Comparison of ENCODE assay signal across 28 mouse cellular contexts in the genomic region with DNA sequence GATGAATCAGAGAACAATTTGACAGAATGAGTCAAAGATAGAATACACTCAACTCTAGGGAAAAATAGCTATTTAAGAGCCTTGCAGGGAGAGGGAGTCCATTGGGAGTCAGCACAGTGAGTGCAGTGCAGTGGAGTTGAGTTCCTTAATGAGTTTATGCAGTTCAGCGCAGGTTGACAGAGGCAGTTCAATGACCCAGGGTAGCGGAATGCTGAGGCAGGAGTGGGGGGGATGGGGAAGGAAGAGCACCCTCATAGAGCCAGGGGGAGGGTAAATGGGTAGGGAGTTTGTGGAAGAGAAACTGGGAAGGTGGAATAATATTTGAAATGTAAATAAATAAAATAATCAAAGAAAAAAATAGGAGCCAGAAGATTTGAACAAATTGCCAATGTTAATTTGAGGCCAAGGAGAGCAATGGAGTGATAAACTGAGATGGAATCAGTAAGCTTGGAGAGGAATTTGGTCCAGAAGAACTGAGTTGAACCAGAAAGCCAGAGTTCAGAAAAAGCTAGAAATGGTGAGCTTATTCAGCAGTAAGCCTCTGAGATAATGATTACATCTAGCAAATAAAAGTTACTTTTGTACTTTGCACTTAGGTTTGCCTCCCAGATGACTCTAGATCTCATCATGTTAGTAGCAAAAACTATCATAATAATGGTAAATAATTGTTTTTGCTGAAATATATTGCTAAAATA.
A peak's percentile ranks its signal among the peaks of the same experiment; 100 is the strongest.
DNase-seq lines count a peak whose midpoint lies in the region; ATAC-seq lines count a peak whose summit lies in the region.
"Had no signal": no experiment of that assay in that cellular context is flagged by ENCODE, and none has a peak within 500 bp of the region (broad histone marks: within the 10 kb centered on the region; RNA-seq: fewer than 3 reads in every experiment).

No protein-coding gene starts in this region.

- H3K4me2 ChIP-seq in kidney, embryonic 15.5 days: no peak overlapping the region
- H3K4me2 ChIP-seq: embryonic facial prominence, embryonic 12.5 days; embryonic facial prominence, embryonic 15.5 days; heart, embryonic 12.5 days; heart, embryonic 15.5 days; hindbrain, embryonic 13.5 days had no signal

- H3K4me3 ChIP-seq in kidney, embryonic 15.5 days (replicated peaks): no peak overlapping the region
- H3K4me3 ChIP-seq: embryonic facial prominence, embryonic 12.5 days; embryonic facial prominence, embryonic 15.5 days; heart, embryonic 12.5 days; heart, embryonic 15.5 days; hindbrain, embryonic 10.5 days; hindbrain, embryonic 13.5 days had no signal

- no peaks in the 10 kb centered on the region for H3K36me3 ChIP-seq in kidney, embryonic 15.5 days
- H3K36me3 ChIP-seq: embryonic facial prominence, embryonic 12.5 days; embryonic facial prominence, embryonic 15.5 days; G1E; heart, embryonic 12.5 days; heart, embryonic 15.5 days; hindbrain, embryonic 10.5 days; hindbrain, embryonic 13.5 days had no signal

- H3K9me3 ChIP-seq in kidney, embryonic 15.5 days (replicated peaks): no peaks in the 10 kb centered on the region
- H3K9me3 ChIP-seq: embryonic facial prominence, embryonic 12.5 days; embryonic facial prominence, embryonic 15.5 days; G1E; heart, embryonic 12.5 days; heart, embryonic 15.5 days; hindbrain, embryonic 10.5 days; hindbrain, embryonic 13.5 days had no signal

- ATAC-seq in kidney, embryonic 15.5 days (replicated peaks; ENCODE audit: low FRiP score): no peak
- ATAC-seq: forebrain, embryonic 14.5 days; hindbrain, embryonic 16.5 days; Patski had no signal

- DNase-seq in kidney, adult 11 months: peak; percentile 31
- peak; percentile 18 to 56 for DNase-seq in kidney, adult 8-10 months
- DNase-seq in kidney, postnatal 4 days: no peak
- DNase-seq in kidney, adult 9 months: peak; percentile 80
- DNase-seq in kidney, postnatal 25 days: peak; percentile 17 to 51
- no peak for DNase-seq in cerebellum, postnatal 25 days
- no peak for DNase-seq in adipocyte (ENCODE audit: low spot score)
- DNase-seq: adrenal gland, adult 2 months; adrenal gland, postnatal 14 days; cerebellum, adult 18-20 months; cerebellum, adult 9-10 months; cerebellum, postnatal 14 days; gastrocnemius, postnatal 25 days; heart, adult 18-20 months; heart, postnatal 10 days; heart, postnatal 36 days had no signal

- H3K4me1 ChIP-seq in kidney, embryonic 15.5 days: no peaks in the 10 kb centered on the region
- H3K4me1 ChIP-seq: embryonic facial prominence, embryonic 12.5 days; embryonic facial prominence, embryonic 15.5 days; heart, embryonic 12.5 days; heart, embryonic 15.5 days; hindbrain, embryonic 10.5 days; hindbrain, embryonic 13.5 days had no signal

- 60% methylated on average over 2 of the region's 2 CpGs for WGBS in kidney, embryonic 15.5 days

- no peak overlapping the region for H3K9ac ChIP-seq in kidney, embryonic 15.5 days
- H3K9ac ChIP-seq: embryonic facial prominence, embryonic 12.5 days; embryonic facial prominence, embryonic 15.5 days; heart, embryonic 12.5 days; heart, embryonic 15.5 days; hindbrain, embryonic 13.5 days had no signal

- no peak overlapping the region for H3K27ac ChIP-seq in kidney, embryonic 15.5 days
- H3K27ac ChIP-seq: embryonic facial prominence, embryonic 12.5 days; embryonic facial prominence, embryonic 15.5 days; heart, embryonic 15.5 days; hindbrain, embryonic 10.5 days; hindbrain, embryonic 13.5 days had no signal

- H3K27me3 ChIP-seq in kidney, embryonic 15.5 days: no peaks in the 10 kb centered on the region
- H3K27me3 ChIP-seq: CH12.LX; embryonic facial prominence, embryonic 12.5 days; embryonic facial prominence, embryonic 15.5 days; heart, embryonic 12.5 days; heart, embryonic 15.5 days; hindbrain, embryonic 13.5 days; Patski had no signal

Comparison
In these comparisons a context has a peak if more than half of its experiments do, and no peak if none do; other contexts are left out.
1. DNase-seq: peak in kidney, adult 11 months (single experiment), kidney, adult 8-10 months (2 of 2), kidney, adult 9 months (single experiment) and kidney, postnatal 25 days (2 of 2); none in kidney, postnatal 4 days (0 of 2), cerebellum, postnatal 25 days (0 of 2) and adipocyte (single experiment).